Mouse (Mus musculus): ENCODE measurements around the gene Olfr1383.
"Not testable (repeated sequence)": the region's sequence is repeated elsewhere in the genome, so short reads cannot be mapped to it uniquely, and the experiment has no call there.

Olfr1383 gene

DNA sequence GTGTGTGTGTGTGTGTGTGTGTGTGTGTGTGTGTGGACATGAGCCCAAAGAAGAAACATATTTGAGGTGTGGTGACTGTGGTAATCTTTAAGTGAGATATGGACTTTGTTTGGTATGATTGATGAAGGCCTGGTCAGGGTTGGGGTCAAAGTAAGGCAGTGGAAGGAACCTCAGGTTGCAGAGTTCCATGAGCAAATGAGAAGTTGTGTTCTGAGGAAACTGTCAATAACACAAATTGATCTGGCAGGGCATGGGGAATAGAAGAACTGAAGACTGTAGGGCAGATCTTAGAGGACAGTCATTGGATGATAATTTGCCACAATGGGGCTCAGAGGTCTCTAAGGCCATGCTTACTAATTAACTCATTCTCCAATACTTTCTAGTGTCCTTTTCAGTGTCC lies at the start of gene Olfr1383:
TSS of gene Olfr1383 (plus strand) at position 301 of the 400 bp plus-strand sequence.
- no peak for DNase-seq (ENCODE audit: low spot score)

DNA sequence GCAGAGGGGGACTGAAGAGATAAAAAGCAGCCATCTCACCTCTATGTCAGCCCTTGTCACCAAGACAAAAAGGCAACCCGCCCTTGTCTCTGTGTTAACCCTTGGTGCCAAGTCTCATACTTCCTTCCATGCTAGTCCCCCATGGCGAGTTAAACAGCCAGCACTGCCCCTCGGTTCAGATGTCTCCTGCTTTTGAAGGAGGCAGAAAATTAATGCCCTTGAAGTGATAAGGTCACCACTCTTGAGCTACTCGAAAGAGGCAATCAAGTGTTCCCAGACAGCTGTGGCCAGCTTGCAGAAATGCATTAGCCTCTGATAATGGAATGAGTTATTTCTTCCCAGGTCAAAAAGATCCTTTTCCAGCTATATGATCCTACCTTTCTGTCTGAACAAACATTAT lies 33.5 kb upstream of the Olfr1383 start:
- DNase-seq (ENCODE audit: low spot score): no peak

DNA sequence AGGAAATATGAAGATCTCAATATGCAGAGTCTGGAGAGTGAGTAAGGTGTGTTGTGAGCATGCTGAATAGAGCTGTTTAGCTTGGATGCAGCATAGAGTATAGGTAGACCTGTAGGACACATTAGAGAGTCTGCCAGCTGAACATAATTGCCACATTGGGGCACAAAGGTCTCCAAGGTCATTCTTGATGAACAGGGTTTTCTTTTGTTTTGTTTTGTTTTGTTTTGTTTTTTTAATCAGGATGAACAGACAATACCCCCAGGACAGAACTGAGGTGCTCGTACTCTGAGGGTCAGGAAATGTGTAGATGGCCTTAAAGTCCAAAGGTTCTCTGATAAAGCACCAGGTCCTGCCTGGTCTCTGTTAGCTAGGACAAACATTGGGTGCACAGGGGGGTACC lies 30.7 kb upstream of the Olfr1383 start, which contains the start of gene Olfr1385:
TSS of gene Olfr1385 (plus strand) at position 301 of the 400 bp plus-strand sequence.
- DNase-seq (ENCODE audit: low spot score): not testable (repeated sequence)

DNA sequence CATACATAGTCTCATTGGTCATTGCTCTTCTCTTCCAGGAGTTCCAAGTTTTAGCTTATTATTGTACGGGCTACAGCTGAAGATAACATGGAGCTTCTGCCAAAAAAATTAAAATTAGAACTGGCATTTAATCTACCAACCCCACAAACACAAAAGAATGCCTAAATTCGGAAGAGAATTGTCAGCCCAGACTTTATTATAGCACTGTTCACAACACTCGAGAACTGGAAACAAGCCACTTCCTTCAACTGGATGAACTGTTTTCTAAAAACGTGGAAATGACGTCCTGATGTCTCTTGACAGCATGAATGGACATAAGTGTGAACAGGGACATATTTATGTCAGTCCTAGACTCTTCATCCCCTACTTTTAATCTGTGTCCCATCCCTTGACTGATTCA lies 1.4 kb upstream of the Olfr1383 start:
- DNase-seq (ENCODE audit: low spot score): no peak

DNA sequence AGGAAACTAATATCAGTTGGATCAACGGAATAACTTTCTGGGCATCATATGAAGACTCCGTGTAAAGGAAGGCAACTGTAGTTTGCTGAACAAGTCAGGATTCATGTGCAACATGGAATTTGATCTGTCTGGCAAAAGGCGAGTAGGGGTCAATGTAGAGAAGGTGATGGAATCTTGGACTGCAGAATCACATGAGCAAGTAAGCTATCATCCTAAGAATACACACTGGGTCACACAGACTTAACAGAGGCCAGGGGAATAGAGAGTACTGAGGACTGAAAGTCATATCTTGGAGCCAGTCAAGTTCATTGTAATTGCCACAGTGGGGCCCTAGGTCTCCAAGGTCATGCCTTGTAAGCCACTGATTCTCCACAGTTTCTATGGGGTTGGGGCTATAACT lies 8.5 kb downstream of the Olfr1383 start, which contains the start of gene Olfr1382:
TSS of gene Olfr1382 (plus strand) at position 301 of the 400 bp plus-strand sequence.
- DNase-seq (ENCODE audit: low spot score): no peak

DNA sequence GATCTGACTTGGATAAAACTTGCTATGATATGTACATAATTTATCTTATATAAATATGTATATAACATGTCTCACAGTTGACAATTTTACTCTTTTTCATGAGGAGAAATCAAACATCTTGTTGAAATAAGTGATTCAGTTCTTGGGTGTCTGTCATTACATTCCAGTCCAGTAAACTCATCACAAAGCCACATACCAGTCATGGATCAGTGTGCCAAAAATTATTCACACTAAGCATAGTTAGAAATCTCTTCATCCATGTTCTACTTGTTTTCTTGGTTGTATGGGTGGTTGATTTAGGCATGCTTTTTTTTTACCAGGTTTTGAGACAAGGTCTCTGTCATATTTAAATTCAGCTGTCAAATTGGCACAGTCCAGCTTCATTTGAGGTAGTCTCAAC lies 13.3 kb downstream of the Olfr1383 start:
- no peak for DNase-seq (ENCODE audit: low spot score)

DNA sequence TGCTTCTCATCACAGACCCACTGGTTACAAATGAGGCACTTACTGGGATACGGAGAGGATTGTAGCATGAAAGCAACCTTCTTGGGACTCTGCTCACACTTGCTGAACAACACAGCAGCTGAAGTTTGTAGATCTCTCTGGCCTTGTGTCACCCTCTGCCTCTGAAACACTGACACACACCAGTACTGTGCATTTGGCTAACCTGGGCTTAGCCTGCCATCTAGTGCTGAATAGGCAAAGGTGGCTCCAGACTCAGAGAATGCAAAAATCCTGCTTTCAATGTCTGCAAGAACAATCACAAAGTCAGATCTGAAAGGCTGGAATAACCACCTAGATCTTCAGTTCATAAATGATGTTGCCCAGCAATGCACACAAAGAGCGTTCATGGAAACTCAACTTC lies 17.2 kb downstream of the Olfr1383 start:
- not testable (repeated sequence) for DNase-seq (ENCODE audit: low spot score)

DNA sequence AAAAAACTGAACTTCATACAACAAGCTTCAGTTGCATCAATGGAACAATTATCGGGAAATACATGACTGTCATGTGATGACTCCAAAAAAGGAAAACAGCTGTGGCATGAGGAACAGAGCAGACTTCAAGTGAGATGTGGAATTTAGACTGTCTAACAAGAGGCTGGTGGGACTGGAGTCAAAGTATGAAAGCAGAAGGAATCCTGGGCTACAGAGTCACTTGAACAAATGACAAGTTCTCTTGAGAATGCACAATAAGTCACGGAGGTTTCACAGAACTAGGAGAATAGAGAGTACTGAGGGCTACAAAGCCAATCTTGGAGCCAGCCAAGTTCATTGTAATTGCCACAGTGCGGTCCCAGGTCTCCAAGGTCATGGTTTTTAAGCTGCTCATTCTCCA lies 23.7 kb downstream of the Olfr1383 start, which contains the start of gene Olfr1381:
TSS of gene Olfr1381 (plus strand) at position 301 of the 400 bp plus-strand sequence.
- DNase-seq (ENCODE audit: low spot score): not testable (repeated sequence)

DNA sequence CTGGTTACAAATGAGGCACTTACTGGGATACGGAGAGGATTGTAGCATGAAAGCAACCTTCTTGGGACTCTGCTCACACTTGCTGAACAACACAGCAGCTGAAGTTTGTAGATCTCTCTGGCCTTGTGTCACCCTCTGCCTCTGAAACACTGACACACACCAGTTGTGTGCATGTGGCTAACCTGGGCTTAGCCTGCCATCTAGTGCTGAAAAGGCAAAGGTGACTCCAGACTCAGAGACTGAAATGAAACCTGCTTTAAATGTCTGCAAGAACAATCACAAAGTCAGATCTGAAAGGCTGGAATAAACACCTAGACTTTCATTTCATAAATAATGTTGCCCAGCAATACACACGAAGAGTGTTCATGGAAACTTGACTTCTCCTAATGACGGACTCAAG lies 34.6 kb downstream of the Olfr1383 start:
- not testable (repeated sequence) for DNase-seq (ENCODE audit: low spot score)

DNA sequence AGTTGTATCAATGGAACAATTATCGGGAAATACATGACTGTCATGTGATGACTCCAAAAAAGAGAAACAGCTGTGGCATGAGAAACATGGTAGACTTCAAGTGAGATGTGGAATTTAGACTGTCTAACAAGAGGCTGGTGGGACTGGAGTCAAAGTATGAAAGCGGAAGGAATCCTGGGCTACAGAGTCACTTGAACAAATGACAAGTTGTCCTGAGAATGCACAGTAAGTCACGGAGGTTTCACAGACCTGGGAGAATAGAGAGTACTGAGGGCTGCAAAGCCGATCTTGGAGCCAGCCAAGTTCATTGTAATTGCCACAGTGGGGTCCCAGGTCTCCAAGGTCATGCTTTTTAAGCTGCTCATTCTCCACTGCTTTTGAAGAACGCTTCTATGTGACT lies 37.1 kb downstream of the Olfr1383 start, which contains the start of gene Olfr1380:
TSS of gene Olfr1380 (plus strand) at position 301 of the 400 bp plus-strand sequence.
- DNase-seq (ENCODE audit: low spot score): not testable (repeated sequence)

DNA sequence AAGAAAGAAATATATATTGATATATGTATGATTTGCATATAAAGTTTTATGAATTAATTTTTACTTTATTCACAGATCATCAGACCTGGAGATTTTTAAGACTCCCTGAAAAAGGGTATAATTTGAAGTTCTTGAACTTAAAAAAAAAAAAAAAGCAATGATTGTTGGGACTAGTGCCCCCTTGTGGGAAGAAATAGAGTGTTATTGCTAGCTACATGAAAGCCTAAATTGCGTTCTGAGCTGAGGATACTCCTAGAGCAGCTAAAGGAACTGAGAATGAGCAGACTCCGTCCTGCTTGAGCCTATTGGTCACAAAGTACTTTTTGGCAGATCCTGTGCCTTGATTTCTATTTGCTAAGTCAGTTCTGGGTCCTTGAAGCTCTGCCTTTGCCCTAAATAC lies 55.6 kb downstream of the Olfr1383 start:
- DNase-seq (ENCODE audit: low spot score): not testable (repeated sequence)
